Mouse (Mus musculus): ENCODE results near the gene Gm13539.

- TF ChIP-seq POLR2A (IDR thresholded peaks at IDR 0.05; ENCODE audit: borderline replicate concordance, control insufficient read depth, low read depth, low read length) = no peak
- TF ChIP-seq CTCF (IDR thresholded peaks at IDR 0.05; ENCODE audit: control insufficient read depth, insufficient read depth, low read length) = no peak
Measured at GRCm38 (mm10) chr2:25798065-25798464, 16.0 kb downstream of the Gm13539 start.
